Mouse (Mus musculus): ENCODE data around the gene Gpc6.

GRCm38 (mm10) chr14:116974708-116975107, 49.6 kb downstream of the Gpc6 start:
- TF ChIP-seq CTCF (IDR thresholded peaks at IDR 0.05; ENCODE audit: insufficient read depth, low read depth, low read length) = no peak
- no peak for TF ChIP-seq POLR2A (IDR thresholded peaks at IDR 0.05; ENCODE audit: insufficient read depth, low read depth, low read length)

All from olfactory bulb, adult 2 months (tissue).